Mouse (Mus musculus) kidney, embryonic 14.5 days (tissue): ENCODE data around the gene Wnt7a. TPM values are rescaled to one million over a fixed set of nuclear protein-coding genes. Genes with fewer than 3 reads are reported as not detected.

ENCODE experiments used
- ATAC-seq: fragments of 200-750 bp; cut with Nextera tagmentation; 2 replicates; pipeline ENCODE4 v1.8.0; 2017; ENCODE audit warnings: moderate number of reproducible peaks, mild to moderate bottlenecking, moderate TSS enrichment, moderate library complexity; ENCODE audit not compliant: low FRiP score, low TSS enrichment
- H3K27ac ChIP-seq: fragments of 300-500 bp; sonication (generic); 2 replicates; pipeline ENCODE4 v1.5.1; 2014; ENCODE audit warnings: low read depth, mild to moderate bottlenecking, low read length, moderate library complexity, mixed read lengths
- H3K27me3 ChIP-seq: fragments of 300-500 bp; sonication (generic); 2 replicates; pipeline ENCODE4 v1.6.1; 2014; ENCODE audit warnings: mild to moderate bottlenecking, low read length; ENCODE audit not compliant: control insufficient read depth, insufficient read depth
- H3K36me3 ChIP-seq: fragments of 300-500 bp; sonication (generic); 2 replicates; pipeline ENCODE4 v1.6.1; 2014; ENCODE audit warnings: low read length, mixed read lengths; ENCODE audit not compliant: control insufficient read depth, insufficient read depth
- H3K4me1 ChIP-seq: fragments of 300-500 bp; sonication (generic); 2 replicates; pipeline ENCODE4 v1.6.1; 2014; ENCODE audit warnings: low read length, mixed read lengths; ENCODE audit not compliant: control insufficient read depth, insufficient read depth
- H3K4me2 ChIP-seq: fragments of 300-500 bp; sonication (generic); replicated peaks from 2 replicates; pipeline ENCODE4 v1.6.1; 2014; ENCODE audit warnings: low read depth, mild to moderate bottlenecking, low read length
- H3K4me3 ChIP-seq: fragments of 300-500 bp; sonication (generic); 2 replicates; pipeline ENCODE4 v1.5.1; 2014; ENCODE audit warnings: mild to moderate bottlenecking, low read length
- H3K9ac ChIP-seq: fragments of 300-500 bp; sonication (generic); 2 replicates; pipeline ENCODE4 v1.6.1; 2014; ENCODE audit warnings: low read depth, mild to moderate bottlenecking, low read length, moderate library complexity
- H3K9me3 ChIP-seq: fragments of 300-500 bp; sonication (generic); 2 replicates; pipeline ENCODE4 v1.6.1; 2016; ENCODE audit warnings: low read length; ENCODE audit not compliant: control insufficient read depth
- WGBS: fragments of 180-500 bp; shearing (Covaris S2); extraction: QIAGEN DNeasy Blood & Tissue Kit; methylation state at CpG from one replicate; pipeline ENCODE4 v1.1.7; 2014; 5-methylcytosine and 5-hydroxymethylcytosine counted together
- polyA plus RNA-seq: library from polyadenylated mRNA; unstranded; fragments of >200 nt; fragmentation: Nextera tagmentation; extraction: Ambion mirVana; gene quantifications from 2 replicates; pipeline ENCODE4 v1.2.1, GENCODE M21; 2014

Wnt7a gene
- polyA plus RNA-seq, 1 experiment from 2014 or later: 0.22 TPM

GRCm38 (mm10) chr6:91401591-91401990 lies 9.6 kb downstream of the Wnt7a start:
- Histone ChIP-seq H3K4me3 (no peak overlapping the region), H3K36me3 (no peaks in the 10 kb centered on the region), H3K27me3 (no peaks in the 10 kb centered on the region), H3K4me2 (no peak overlapping the region), H3K4me1 (no peaks in the 10 kb centered on the region), H3K9ac (no peak overlapping the region), H3K9me3 (no peaks in the 10 kb centered on the region), H3K27ac (no peak overlapping the region)
- WGBS: 77% methylated on average over 5 of the region's 5 CpGs
- no peak for ATAC-seq

- Histone ChIP-seq H3K36me3 (no peaks in the 10 kb centered on the region), H3K4me2 (no peak overlapping the region), H3K9ac (no peak overlapping the region), H3K4me1 (no peaks in the 10 kb centered on the region), H3K27ac (no peak overlapping the region), H3K27me3 (no peaks in the 10 kb centered on the region), H3K4me3 (no peak overlapping the region), H3K9me3 (no peaks in the 10 kb centered on the region)
- no peak for ATAC-seq
- 61% methylated on average over 12 of the region's 12 CpGs for WGBS
Measured at GRCm38 (mm10) chr6:91400514-91400913, 10.6 kb downstream of the Wnt7a start.

GRCm38 (mm10) chr6:91392475-91393174 lies 18.5 kb downstream of the Wnt7a start:
- Histone ChIP-seq H3K9me3 (no peaks in the 10 kb centered on the region), H3K27ac (no peak overlapping the region), H3K9ac (no peak overlapping the region), H3K36me3 (no peaks in the 10 kb centered on the region), H3K4me2 (no peak overlapping the region), H3K27me3 (no peaks in the 10 kb centered on the region), H3K4me3 (no peak overlapping the region), H3K4me1 (no peaks in the 10 kb centered on the region)
- 91% methylated on average over 5 of the region's 5 CpGs for WGBS
- ATAC-seq: no peak

GRCm38 (mm10) chr6:91389141-91389540 lies 22.0 kb downstream of the Wnt7a start:
- Histone ChIP-seq H3K9ac (no peak overlapping the region), H3K4me2 (no peak overlapping the region), H3K27ac (no peak overlapping the region), H3K9me3 (no peaks in the 10 kb centered on the region), H3K36me3 (no peaks in the 10 kb centered on the region), H3K4me3 (no peak overlapping the region), H3K27me3 (no peaks in the 10 kb centered on the region), H3K4me1 (no peaks in the 10 kb centered on the region)
- no peak for ATAC-seq
- WGBS: 60% methylated on average over 4 of the region's 4 CpGs

- WGBS: 88% methylated on average over 2 of the region's 2 CpGs
- Histone ChIP-seq H3K27me3 (no peaks in the 10 kb centered on the region), H3K4me1 (no peaks in the 10 kb centered on the region), H3K9ac (no peak overlapping the region), H3K27ac (no peak overlapping the region), H3K9me3 (no peaks in the 10 kb centered on the region), H3K4me3 (no peak overlapping the region), H3K36me3 (no peaks in the 10 kb centered on the region), H3K4me2 (no peak overlapping the region)
- no peak for ATAC-seq
Measured at GRCm38 (mm10) chr6:91384415-91384814, 26.7 kb downstream of the Wnt7a start.

- H3K9ac ChIP-seq: no peak overlapping the region
Measured at GRCm38 (mm10) chr6:91383871-91384270, 27.3 kb downstream of the Wnt7a start.

GRCm38 (mm10) chr6:91383303-91383702 lies 27.9 kb downstream of the Wnt7a start:
- WGBS: 89% methylated on average over 1 of the region's 1 CpGs
- H3K4me3 ChIP-seq: no peak overlapping the region
- no peaks in the 10 kb centered on the region for H3K9me3 ChIP-seq
- H3K9ac ChIP-seq: no peak overlapping the region
- no peak overlapping the region for H3K27ac ChIP-seq
- H3K36me3 ChIP-seq: no peaks in the 10 kb centered on the region
- H3K4me2 ChIP-seq: no peak overlapping the region
- H3K27me3 ChIP-seq: no peaks in the 10 kb centered on the region
- ATAC-seq: no peak
- 0 out of 2 replicates have a peak, but pooled peaks cover 2% of the 10 kb centered on the region for H3K4me1 ChIP-seq

More at GRCm38 (mm10) chr6:91383871-91384270, 27.3 kb downstream of the Wnt7a start:
- Histone ChIP-seq H3K9me3 (no peaks in the 10 kb centered on the region), H3K27me3 (no peaks in the 10 kb centered on the region), H3K4me3 (no peak overlapping the region), H3K36me3 (no peaks in the 10 kb centered on the region), H3K4me2 (no peak overlapping the region), H3K27ac (no peak overlapping the region), H3K4me1 (0 out of 2 replicates have a peak, but pooled peaks cover 2% of the 10 kb centered on the region)
- no peak for ATAC-seq
- 84% methylated on average over 2 of the region's 2 CpGs for WGBS

GRCm38 (mm10) chr6:91379871-91380270 lies 31.3 kb downstream of the Wnt7a start:
- H3K9ac ChIP-seq: no peak overlapping the region
- 0 out of 2 replicates have a peak, but pooled peaks cover 2% of the 10 kb centered on the region for H3K4me1 ChIP-seq
- no peaks in the 10 kb centered on the region for H3K27me3 ChIP-seq
- no peaks in the 10 kb centered on the region for H3K9me3 ChIP-seq
- no peak overlapping the region for H3K27ac ChIP-seq
- 83% methylated on average over 4 of the region's 4 CpGs for WGBS
- no peak for ATAC-seq
- no peak overlapping the region for H3K4me2 ChIP-seq
- H3K4me3 ChIP-seq: no peak overlapping the region
- H3K36me3 ChIP-seq: no peaks in the 10 kb centered on the region

GRCm38 (mm10) chr6:91379266-91379665 lies 31.9 kb downstream of the Wnt7a start:
- Histone ChIP-seq H3K4me3 (no peak overlapping the region), H3K27me3 (no peaks in the 10 kb centered on the region), H3K9me3 (no peaks in the 10 kb centered on the region), H3K4me2 (no peak overlapping the region), H3K9ac (no peak overlapping the region), H3K27ac (no peak overlapping the region), H3K4me1 (0 out of 2 replicates have a peak, but pooled peaks cover 2% of the 10 kb centered on the region), H3K36me3 (no peaks in the 10 kb centered on the region)
- WGBS: 36% methylated on average over 3 of the region's 3 CpGs
- no peak for ATAC-seq
